Mouse (Mus musculus) myocyte (in vitro differentiated cells): Measurements from ENCODE around the gene Msrb3. TPM values are rescaled to one million over a fixed set of nuclear protein-coding genes. Genes with fewer than 3 reads are reported as not detected.

Experiments
- H3K27me3 ChIP-seq: one replicate; pipeline ENCODE4 v1.6.1; 2011; ENCODE audit not compliant: control insufficient read depth, insufficient read depth, insufficient read length
- H3K36me3 ChIP-seq: one replicate; pipeline ENCODE4 v1.6.1; 2011; ENCODE audit not compliant: control insufficient read depth, insufficient read depth
- H3K4me2 ChIP-seq: one replicate; pipeline ENCODE4 v1.6.1; 2011; ENCODE audit warnings: low read depth, control low read depth
- H3K4me3 ChIP-seq: one replicate; pipeline ENCODE4 v1.5.1; 2011; ENCODE audit warnings: mild to moderate bottlenecking, control low read depth, moderate library complexity
- H3K79me2 ChIP-seq: one replicate; pipeline ENCODE4 v1.6.1; 2011; ENCODE audit not compliant: control insufficient read depth, insufficient read depth
- H3ac ChIP-seq: one replicate; pipeline ENCODE4 v1.6.1; 2011; ENCODE audit not compliant: control insufficient read depth, insufficient read length
- CEBPB ChIP-seq: IDR thresholded peaks from 2 replicates; pipeline ENCODE4 v1.6.1; 2011; ENCODE audit warnings: mild to moderate bottlenecking, moderate library complexity; ENCODE audit not compliant: poor library complexity, insufficient read depth, severe bottlenecking
- E2F4 ChIP-seq: IDR thresholded peaks from one replicate; pipeline ENCODE4 v1.6.1; 2011; ENCODE audit warnings: mild to moderate bottlenecking, control low read depth, moderate library complexity; ENCODE audit not compliant: insufficient read depth
- MAX ChIP-seq: IDR thresholded peaks from one replicate; pipeline ENCODE4 v1.6.1; 2011; ENCODE audit warnings: low read depth, mild to moderate bottlenecking, control low read depth
- MYOD1 ChIP-seq, 3 experiments: IDR thresholded peaks; one replicate each; pipeline ENCODE4 v1.6.1; 2011; ENCODE audit warnings: control low read depth in 2 of 3, low read depth in 2 of 3, mild to moderate bottlenecking in 2 of 3, moderate library complexity in 1 of 3; ENCODE audit not compliant: insufficient read length in 2 of 3, control insufficient read depth in 1 of 3
- MYOG ChIP-seq, 3 experiments: IDR thresholded peaks; one replicate each; pipeline ENCODE4 v1.6.1; 2011; ENCODE audit warnings: control low read depth in 2 of 3, low read depth in 2 of 3, mild to moderate bottlenecking in 2 of 3; ENCODE audit not compliant: insufficient read length in 2 of 3, control insufficient read depth in 1 of 3, insufficient read depth in 1 of 3
- POLR2A ChIP-seq: IDR thresholded peaks from one replicate; pipeline ENCODE4 v1.6.1; 2011; ENCODE audit warnings: low read depth, mild to moderate bottlenecking, control low read depth, moderate library complexity; ENCODE audit not compliant: insufficient read length
- POLR2AphosphoS2 ChIP-seq: IDR thresholded peaks from one replicate; pipeline ENCODE4 v1.6.1; 2011; ENCODE audit warnings: low read depth, control low read depth; ENCODE audit not compliant: insufficient read length
- REST ChIP-seq: IDR thresholded peaks from one replicate; pipeline ENCODE4 v1.6.1; 2011; ENCODE audit warnings: mild to moderate bottlenecking, control low read depth, moderate library complexity; ENCODE audit not compliant: insufficient read depth, insufficient read length
- SRF ChIP-seq: IDR thresholded peaks from one replicate; pipeline ENCODE4 v1.6.1; 2011; ENCODE audit warnings: low read depth; ENCODE audit not compliant: control insufficient read depth, insufficient read length
- TCF12 ChIP-seq: IDR thresholded peaks from one replicate; pipeline ENCODE4 v1.6.1; 2011; ENCODE audit warnings: mild to moderate bottlenecking, control low read depth; ENCODE audit not compliant: poor library complexity, insufficient read depth, severe bottlenecking
- TCF3 ChIP-seq: IDR thresholded peaks from one replicate; pipeline ENCODE4 v1.6.1; 2011; ENCODE audit warnings: low read depth, control low read depth; ENCODE audit not compliant: insufficient read length
- USF1 ChIP-seq: IDR thresholded peaks from one replicate; pipeline ENCODE4 v1.6.1; 2011; ENCODE audit warnings: low read depth, mild to moderate bottlenecking, control low read depth, moderate library complexity
- polyA plus RNA-seq: library from polyadenylated mRNA; unstranded; fragments of >200 nt; fragmentation: generic; extraction: Trizol; gene quantifications from one replicate; pipeline ENCODE4 v1.2.1, GENCODE M21; 2012; ENCODE audit warnings: missing spikeins

Gene Msrb3
- polyA plus RNA-seq, 1 experiment, result 8.5 TPM

DNA sequence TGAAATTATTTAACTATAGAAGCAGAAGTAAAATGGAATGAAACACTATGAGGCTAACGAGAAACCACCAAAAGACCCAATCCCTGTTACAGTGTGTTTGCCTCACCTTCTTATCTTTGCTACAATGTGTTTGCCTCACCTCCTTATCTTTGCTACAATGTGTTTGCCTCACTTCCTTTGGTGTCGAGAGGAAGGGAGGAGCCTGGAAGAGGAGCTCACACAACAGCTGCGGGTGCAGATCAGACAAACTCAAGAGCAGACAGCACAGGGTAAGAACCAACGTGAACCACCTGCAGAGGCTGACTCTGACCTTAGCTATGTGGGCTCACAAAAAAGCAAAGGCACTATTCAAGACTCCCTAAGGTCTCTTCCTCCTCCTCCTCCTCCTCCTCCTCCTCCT is 123.5 kb downstream of the Msrb3 start:
- no peak overlapping the region for H3K4me2 ChIP-seq
- H3K79me2 ChIP-seq, result no peaks in the 10 kb centered on the region
- H3ac ChIP-seq, result no peak overlapping the region
- H3K27me3 ChIP-seq, result no peaks in the 10 kb centered on the region
- no peak for TF ChIP-seq MYOD1 (IDR thresholded peaks at IDR 0.05; ENCODE audit: control insufficient read depth in 1 of 3, insufficient read length in 2 of 3, low read depth in 2 of 3)
- TF ChIP-seq POLR2AphosphoS2, result no peak
- TF ChIP-seq E2F4, result no peak
- TF ChIP-seq CEBPB, result no peak
- no peak for TF ChIP-seq SRF
- TF ChIP-seq REST, result no peak
- TF ChIP-seq POLR2A, result no peak
- no peak for TF ChIP-seq MAX
- no peak for TF ChIP-seq TCF3
- TF ChIP-seq USF1, result no peak
- no peak for TF ChIP-seq TCF12
- TF ChIP-seq MYOG (IDR thresholded peaks at IDR 0.05; ENCODE audit: control insufficient read depth in 1 of 3, insufficient read depth in 1 of 3, insufficient read length in 2 of 3, low read depth in 2 of 3), result no peak
- no peak overlapping the region for H3K4me3 ChIP-seq
- H3K36me3 ChIP-seq, result no peaks in the 10 kb centered on the region

DNA sequence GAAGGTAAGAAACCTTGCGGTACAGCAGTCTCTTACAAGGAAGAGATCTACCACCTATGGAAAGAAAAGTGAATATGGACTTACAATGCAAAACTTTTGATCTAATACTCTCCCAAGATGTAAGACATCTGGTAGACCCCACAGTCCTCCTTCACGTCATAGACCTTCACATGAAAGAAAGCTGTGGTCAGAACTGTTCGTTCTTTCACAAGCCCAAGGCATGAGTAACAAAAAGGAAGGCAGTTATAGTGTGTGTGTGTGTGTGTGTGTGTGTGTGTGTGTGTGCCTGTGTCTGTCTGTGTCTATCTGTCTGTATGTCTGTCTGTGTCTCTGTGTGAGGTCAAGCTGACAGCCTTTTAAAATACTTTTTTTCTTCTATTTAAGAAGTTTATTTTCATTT is 131.5 kb downstream of the Msrb3 start:
- Histone ChIP-seq H3K36me3 (no peaks in the 10 kb centered on the region), H3K4me3 (no peak overlapping the region), H3K27me3 (no peaks in the 10 kb centered on the region), H3ac (no peak overlapping the region), H3K4me2 (no peak overlapping the region), H3K79me2 (no peaks in the 10 kb centered on the region)
- TF ChIP-seq MAX (no peak), MYOD1 (IDR thresholded peaks at IDR 0.05; ENCODE audit: control insufficient read depth in 1 of 3, insufficient read length in 2 of 3, low read depth in 2 of 3) (no peak), POLR2AphosphoS2 (no peak), TCF3 (no peak), MYOG (IDR thresholded peaks at IDR 0.05; ENCODE audit: control insufficient read depth in 1 of 3, insufficient read depth in 1 of 3, insufficient read length in 2 of 3, low read depth in 2 of 3) (no peak), CEBPB (no peak), REST (no peak), TCF12 (no peak), SRF (no peak), POLR2A (no peak)

DNA sequence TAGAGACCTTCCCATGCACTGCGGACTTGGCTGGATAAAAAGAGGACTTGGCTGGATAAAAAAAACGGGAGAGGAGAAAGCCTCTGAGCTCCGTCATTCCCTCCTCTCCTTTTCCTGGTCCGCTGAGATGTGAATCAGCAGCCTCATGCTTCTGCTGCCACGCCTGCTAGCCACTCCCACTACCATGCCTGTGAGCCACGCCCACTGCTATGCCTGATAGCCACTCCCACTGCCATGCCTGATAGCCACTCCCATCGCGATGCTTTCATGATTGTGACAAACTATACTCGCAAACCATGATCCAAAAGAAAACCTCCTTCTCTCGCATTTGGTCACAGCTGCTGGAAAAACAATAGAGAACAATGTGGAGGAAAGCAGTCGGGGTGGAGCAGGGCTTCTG is 133.5 kb downstream of the Msrb3 start:
- Histone ChIP-seq H3K4me3 (no peak overlapping the region), H3ac (no peak overlapping the region), H3K27me3 (no peaks in the 10 kb centered on the region), H3K4me2 (no peak overlapping the region), H3K79me2 (no peaks in the 10 kb centered on the region), H3K36me3 (no peaks in the 10 kb centered on the region)
- no peak for TF ChIP-seq MYOG (IDR thresholded peaks at IDR 0.05; ENCODE audit: control insufficient read depth in 1 of 3, insufficient read depth in 1 of 3, insufficient read length in 2 of 3, low read depth in 2 of 3)
- TF ChIP-seq REST, result no peak
- TF ChIP-seq TCF12, result no peak
- TF ChIP-seq USF1, result no peak
- no peak for TF ChIP-seq CEBPB
- TF ChIP-seq SRF, result no peak

DNA sequence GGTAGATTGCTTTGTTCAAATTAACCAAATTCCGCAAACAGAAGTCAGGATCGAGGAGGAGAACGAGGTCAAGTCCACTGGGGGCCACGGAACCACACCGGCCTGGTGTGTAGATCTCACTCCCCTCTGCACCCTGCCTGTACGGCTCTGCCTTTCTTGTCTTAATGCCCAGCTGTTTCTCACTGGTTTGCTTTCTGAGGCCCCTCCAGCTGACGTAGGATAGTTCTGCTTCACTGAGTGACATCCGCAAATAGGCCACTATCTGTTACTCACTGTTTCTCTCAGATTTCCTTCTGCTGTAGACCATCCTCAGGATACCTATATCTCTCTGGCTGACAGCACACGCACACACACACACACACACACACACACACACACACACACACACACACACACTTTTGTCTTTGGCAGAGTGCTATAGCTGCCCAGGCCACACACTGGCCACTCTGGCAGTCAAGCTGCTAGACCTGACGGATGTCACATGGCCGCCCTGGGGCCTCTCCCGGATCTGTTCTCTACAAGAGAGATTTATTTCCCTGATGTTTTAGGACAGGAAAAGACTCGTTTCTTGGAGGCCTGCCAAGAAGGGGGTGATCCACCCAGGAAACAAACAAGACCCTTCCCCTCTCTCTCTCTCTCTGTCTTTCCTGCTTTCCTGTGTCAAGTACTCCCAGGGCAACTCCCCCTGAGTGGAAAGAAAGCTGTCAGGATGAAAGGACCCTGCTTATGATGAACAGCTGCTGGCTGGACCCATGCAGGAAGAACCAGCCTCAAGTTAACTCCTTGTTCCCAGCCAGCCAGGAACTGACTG is 135.0 kb downstream of the Msrb3 start:
- TF ChIP-seq USF1 (no peak), CEBPB (no peak), E2F4 (no peak), SRF (no peak), TCF3 (no peak), MYOD1 (IDR thresholded peaks at IDR 0.05; ENCODE audit: control insufficient read depth in 1 of 3, insufficient read length in 2 of 3, low read depth in 2 of 3) (no peak), TCF12 (no peak), POLR2A (no peak), MYOG (IDR thresholded peaks at IDR 0.05; ENCODE audit: control insufficient read depth in 1 of 3, insufficient read depth in 1 of 3, insufficient read length in 2 of 3, low read depth in 2 of 3) (no peak), POLR2AphosphoS2 (no peak), REST (no peak)
- Histone ChIP-seq H3K79me2 (no peaks in the 10 kb centered on the region), H3K36me3 (no peaks in the 10 kb centered on the region), H3ac (no peak overlapping the region), H3K27me3 (no peaks in the 10 kb centered on the region), H3K4me2 (no peak overlapping the region), H3K4me3 (no peak overlapping the region)

DNA sequence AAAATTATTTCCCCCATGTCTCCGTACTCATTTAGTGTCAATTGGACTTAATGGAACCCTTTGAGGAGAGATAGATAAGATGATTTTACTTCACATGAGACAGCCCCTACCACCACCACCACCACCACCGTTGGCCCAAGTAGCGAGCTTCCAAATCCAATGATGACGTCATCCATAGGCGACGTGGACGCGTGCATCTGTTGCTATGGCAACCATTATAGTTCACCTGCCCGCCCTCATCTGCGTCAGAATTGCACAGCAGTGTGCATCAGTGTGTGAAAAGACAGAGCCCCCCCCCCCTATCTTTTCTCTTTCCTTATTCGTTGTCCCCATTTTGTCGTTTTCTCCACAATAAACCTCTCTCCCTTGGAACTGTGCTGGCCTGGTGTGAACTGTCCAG is 135.9 kb downstream of the Msrb3 start:
- Histone ChIP-seq H3K27me3 (no peaks in the 10 kb centered on the region), H3K4me3 (no peak overlapping the region)
- TF ChIP-seq E2F4, result no peak
- TF ChIP-seq REST, result no peak
- TF ChIP-seq TCF3, result no peak
- TF ChIP-seq POLR2A, result no peak
- no peak for TF ChIP-seq MAX
- no peak for TF ChIP-seq USF1
- no peak for TF ChIP-seq TCF12
- TF ChIP-seq MYOG (IDR thresholded peaks at IDR 0.05; ENCODE audit: control insufficient read depth in 1 of 3, insufficient read depth in 1 of 3, insufficient read length in 2 of 3, low read depth in 2 of 3), result no peak
- no peak for TF ChIP-seq MYOD1 (IDR thresholded peaks at IDR 0.05; ENCODE audit: control insufficient read depth in 1 of 3, insufficient read length in 2 of 3, low read depth in 2 of 3)
- TF ChIP-seq CEBPB, result no peak
- TF ChIP-seq SRF, result no peak

More for the DNA sequence above, 135.9 kb downstream of the Msrb3 start:
- Histone ChIP-seq H3K36me3 (no peaks in the 10 kb centered on the region), H3K79me2 (no peaks in the 10 kb centered on the region), H3K4me2 (no peak overlapping the region), H3ac (no peak overlapping the region)
